Mouse (Mus musculus): ENCODE measurements around the gene Hoxa7.

DNA sequence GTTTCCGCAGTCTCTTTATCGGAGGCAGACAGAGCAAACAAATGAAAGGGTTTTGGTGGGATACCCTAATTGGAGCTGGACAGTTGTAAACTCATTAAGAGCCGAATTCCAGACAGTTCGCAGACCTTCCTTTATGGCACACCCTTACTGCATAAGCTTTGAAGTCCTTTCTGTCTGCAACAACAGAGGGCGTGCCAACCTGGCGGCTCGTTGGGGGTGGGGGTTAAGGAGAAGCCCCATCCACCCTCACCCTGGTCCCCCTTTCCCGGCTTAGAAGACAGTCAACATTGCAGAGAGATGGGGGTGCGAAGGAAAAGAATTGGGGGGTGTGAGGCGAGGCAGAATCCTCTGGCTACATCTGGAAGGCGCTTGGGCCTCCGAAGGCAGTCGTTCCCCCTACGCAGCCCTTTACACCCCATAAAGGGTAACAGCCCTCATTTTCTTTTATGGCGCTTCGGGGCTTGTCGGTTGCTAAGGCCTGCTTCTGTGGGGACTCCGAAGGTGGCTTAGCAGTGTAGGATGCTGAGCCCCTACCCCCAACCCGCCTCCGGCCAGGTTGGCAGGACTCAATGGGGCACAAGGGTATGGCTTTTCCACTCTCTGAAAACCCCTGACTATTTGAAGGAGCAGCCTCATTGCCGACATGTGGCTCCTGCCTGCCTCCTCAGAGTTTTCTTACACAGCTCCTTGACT lies 485 bp upstream of the Hoxa7 start:
- TF ChIP-seq CTCF (IDR thresholded peaks at IDR 0.05) = no peak
- no peak for TF ChIP-seq EP300 (IDR thresholded peaks at IDR 0.05; ENCODE audit: insufficient read depth, low read depth, low read length)
